Mouse (Mus musculus) forebrain, embryonic 11.5 days (tissue): Measurements from ENCODE around the gene Chsy1. TPM values are rescaled to one million over a fixed set of nuclear protein-coding genes. Genes with fewer than 3 reads are reported as not detected.

Source experiments
- ATAC-seq: fragments of 200-750 bp; cut with Nextera tagmentation; replicated peaks from 2 replicates; pipeline ENCODE4 v1.8.0; 2017; ENCODE audit warnings: moderate TSS enrichment; ENCODE audit not compliant: low FRiP score
- DNase-seq: peaks from one replicate; pipeline ENCODE4 v3.0.0-alpha.2; 2017; ENCODE audit warnings: low spot score
- H3K27ac ChIP-seq: fragments of 300-500 bp; sonication (generic); 2 replicates; pipeline ENCODE4 v1.5.1; 2014; ENCODE audit warnings: low read depth, low read length
- H3K27me3 ChIP-seq: fragments of 300-500 bp; sonication (generic); 2 replicates; pipeline ENCODE4 v1.6.1; 2014; ENCODE audit warnings: mild to moderate bottlenecking, low read length, mixed read lengths; ENCODE audit not compliant: control insufficient read depth, insufficient read depth
- H3K36me3 ChIP-seq: fragments of 300-500 bp; sonication (generic); 2 replicates; pipeline ENCODE4 v1.6.1; 2014; ENCODE audit warnings: mild to moderate bottlenecking, low read length, moderate library complexity, mixed read lengths; ENCODE audit not compliant: control insufficient read depth, insufficient read depth
- H3K4me1 ChIP-seq: fragments of 300-500 bp; sonication (generic); replicated peaks from 2 replicates; pipeline ENCODE4 v1.6.1; 2014; ENCODE audit warnings: low read length, mixed read lengths; ENCODE audit not compliant: control insufficient read depth, insufficient read depth
- H3K4me2 ChIP-seq: fragments of 300-500 bp; sonication (generic); 2 replicates; pipeline ENCODE4 v1.6.1; 2014; ENCODE audit warnings: low read depth, mild to moderate bottlenecking, low read length, moderate library complexity, mixed read lengths; ENCODE audit not compliant: severe bottlenecking
- H3K4me3 ChIP-seq: fragments of 300-500 bp; sonication (generic); 2 replicates; pipeline ENCODE4 v1.5.1; 2014; ENCODE audit warnings: low read depth, low read length
- H3K9ac ChIP-seq: fragments of 300-500 bp; sonication (generic); 2 replicates; pipeline ENCODE4 v1.6.1; 2014; ENCODE audit warnings: low read length
- H3K9me3 ChIP-seq: fragments of 300-500 bp; sonication (generic); 2 replicates; pipeline ENCODE4 v1.6.1; 2016; ENCODE audit warnings: low read length, mixed read lengths; ENCODE audit not compliant: control insufficient read depth
- WGBS: fragments of 180-500 bp; shearing (Covaris S2); extraction: QIAGEN DNeasy Blood & Tissue Kit; methylation state at CpG from one replicate; pipeline ENCODE4 v1.1.7; 2014; 5-methylcytosine and 5-hydroxymethylcytosine counted together
- polyA plus RNA-seq: library from polyadenylated mRNA; unstranded; fragments of >200 nt; fragmentation: Nextera tagmentation; extraction: Ambion mirVana; gene quantifications from 2 replicates; pipeline ENCODE4 v1.2.1, GENCODE M21; 2014

The Chsy1 gene
- polyA plus RNA-seq, 1 experiment from 2014 or later: 17.7 TPM

DNA sequence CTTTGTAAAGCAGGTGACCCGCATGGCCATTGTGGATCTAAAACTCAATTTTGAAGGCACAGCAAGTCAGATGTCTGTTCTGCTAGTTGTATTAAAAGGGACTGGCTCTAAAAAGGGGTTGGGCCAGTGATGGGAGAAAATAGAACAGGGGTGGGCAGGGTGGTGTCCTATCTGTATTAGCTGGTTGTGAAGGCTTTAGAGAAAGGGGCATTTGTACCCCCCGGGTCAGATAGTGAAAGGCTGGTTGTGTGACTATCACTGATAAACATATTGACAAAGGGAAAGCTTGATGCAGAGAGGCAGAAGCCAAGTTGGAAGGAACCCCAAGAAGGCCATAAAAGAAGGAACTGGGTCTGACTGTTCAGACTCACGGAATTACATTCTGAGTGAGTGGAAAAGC is 4.2 kb downstream of the Chsy1 start:
- Histone ChIP-seq H3K27me3 (no peaks in the 10 kb centered on the region), H3K4me1 (peaks cover 5% of the 10 kb centered on the region; the same call in 1 of the 2 replicates), H3K27ac (no peak overlapping the region), H3K9me3 (no peaks in the 10 kb centered on the region), H3K36me3 (no peaks in the 10 kb centered on the region), H3K4me2 (no peak overlapping the region), H3K9ac (no peak overlapping the region), H3K4me3 (no peak overlapping the region)
- 91% methylated on average over 3 of the region's 3 CpGs for WGBS
- DNase-seq: no peak
- ATAC-seq: no peak

- Histone ChIP-seq H3K4me1 (peaks cover 10% of the 10 kb centered on the region; the same call in 1 of the 2 replicates), H3K36me3 (no peaks in the 10 kb centered on the region), H3K4me3 (no peak overlapping the region), H3K9ac (no peak overlapping the region), H3K4me2 (no peak overlapping the region), H3K27ac (no peak overlapping the region), H3K27me3 (no peaks in the 10 kb centered on the region), H3K9me3 (no peaks in the 10 kb centered on the region)
- no peak for ATAC-seq
- WGBS: 88% methylated on average over 11 of the region's 11 CpGs
- no peak for DNase-seq
Observed at GRCm38 (mm10) chr7:66115821-66116343, 6.6 kb downstream of the Chsy1 start.

DNA sequence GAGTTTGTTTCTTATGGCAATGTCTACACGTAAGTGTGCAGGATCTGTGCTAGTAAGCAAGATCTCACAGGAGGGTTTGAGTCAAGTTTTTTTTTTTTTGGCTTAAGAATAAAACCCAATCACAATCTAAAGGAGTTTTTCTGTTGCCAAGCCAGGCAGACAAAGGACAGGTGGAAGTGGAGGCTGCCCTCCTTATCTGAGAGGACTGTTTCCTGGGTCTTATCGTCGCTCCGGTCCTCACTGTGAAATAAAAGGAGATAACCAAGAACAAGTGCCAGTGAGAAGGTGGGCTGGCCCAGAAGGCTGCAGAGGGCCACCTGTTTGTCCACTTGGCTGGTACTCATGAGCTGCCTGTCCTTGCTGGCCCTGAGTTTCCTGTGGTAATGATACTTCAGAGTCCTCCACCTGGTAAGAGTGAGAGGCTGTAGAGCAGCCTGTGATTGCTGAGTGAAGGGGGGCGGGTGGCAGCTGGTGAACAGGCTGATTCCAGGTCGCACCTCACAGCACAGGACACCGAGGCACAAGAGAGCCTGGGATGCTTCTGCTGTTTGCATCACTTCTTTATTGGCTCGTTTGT is 7.7 kb downstream of the Chsy1 start:
- Histone ChIP-seq H3K9ac (no peak overlapping the region), H3K27me3 (no peaks in the 10 kb centered on the region), H3K27ac (no peak overlapping the region), H3K4me2 (no peak overlapping the region), H3K36me3 (no peaks in the 10 kb centered on the region), H3K4me3 (no peak overlapping the region), H3K9me3 (no peaks in the 10 kb centered on the region), H3K4me1 (0 out of 2 replicates have a peak, but pooled peaks cover 8% of the 10 kb centered on the region)
- 88% methylated on average over 8 of the region's 8 CpGs for WGBS
- DNase-seq (no peak), ATAC-seq (no peak)

GRCm38 (mm10) chr7:66118046-66118445 is 8.7 kb downstream of the Chsy1 start:
- Histone ChIP-seq H3K4me1 (0 out of 2 replicates have a peak, but pooled peaks cover 8% of the 10 kb centered on the region), H3K4me3 (no peak overlapping the region), H3K4me2 (no peak overlapping the region), H3K9me3 (no peaks in the 10 kb centered on the region), H3K27me3 (no peaks in the 10 kb centered on the region), H3K27ac (no peak overlapping the region), H3K36me3 (no peaks in the 10 kb centered on the region), H3K9ac (no peak overlapping the region)
- 93% methylated on average over 3 of the region's 3 CpGs for WGBS
- DNase-seq (no peak), ATAC-seq (no peak)

DNA sequence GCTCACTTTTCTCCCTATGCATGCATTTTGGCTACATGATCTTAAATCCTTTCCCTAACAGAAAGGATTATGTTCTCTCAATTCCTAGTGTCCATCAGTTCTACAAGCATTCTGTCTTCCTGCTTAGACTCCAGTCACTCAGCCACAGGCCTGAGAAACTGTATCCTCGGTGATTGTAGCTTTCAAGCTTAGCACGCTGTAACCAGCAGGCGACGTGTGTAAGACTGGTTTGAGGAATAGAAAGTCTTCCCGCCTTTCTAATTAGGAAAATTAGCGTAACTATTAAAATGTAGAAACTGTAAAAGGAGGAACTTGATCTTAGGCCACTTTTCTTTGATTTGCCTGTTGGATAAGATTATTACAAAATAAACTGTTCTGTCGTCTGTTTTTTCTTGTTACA is 9.5 kb downstream of the Chsy1 start:
- H3K4me1 ChIP-seq: 0 out of 2 replicates have a peak, but pooled peaks cover 6% of the 10 kb centered on the region
- WGBS: 84% methylated on average over 7 of the region's 7 CpGs
- DNase-seq: no peak

DNA sequence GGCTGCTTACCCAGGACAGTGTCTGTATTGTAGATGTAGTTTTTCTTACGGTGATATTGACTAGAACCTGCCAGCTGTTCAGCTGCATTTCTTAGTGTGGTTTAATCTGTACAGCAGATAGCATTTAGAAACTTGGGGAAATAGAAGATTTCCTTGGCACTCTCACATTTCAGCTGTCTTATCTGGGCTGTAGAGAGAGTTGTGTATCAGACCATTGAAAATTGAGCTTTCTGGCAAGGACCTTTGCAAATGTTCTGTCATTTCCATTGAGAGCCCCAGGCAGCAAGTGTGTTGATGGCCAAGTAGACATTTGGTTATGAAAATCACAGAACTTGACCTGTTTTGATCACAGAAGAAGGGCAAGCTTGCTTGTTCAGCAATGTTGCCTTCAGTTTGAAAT is 10.8 kb downstream of the Chsy1 start:
- ATAC-seq (no peak), DNase-seq (no peak)
- no peak overlapping the region for H3K4me3 ChIP-seq
- no peaks in the 10 kb centered on the region for H3K9me3 ChIP-seq
- H3K4me2 ChIP-seq: no peak overlapping the region
- no peaks in the 10 kb centered on the region for H3K27me3 ChIP-seq
- 0 out of 2 replicates have a peak, but pooled peaks cover 6% of the 10 kb centered on the region for H3K4me1 ChIP-seq
- H3K9ac ChIP-seq: no peak overlapping the region
- no peak overlapping the region for H3K27ac ChIP-seq
- no peaks in the 10 kb centered on the region for H3K36me3 ChIP-seq
- 81% methylated on average over 1 of the region's 1 CpGs for WGBS

More for the DNA sequence above, 9.5 kb downstream of the Chsy1 start:
- Histone ChIP-seq H3K36me3 (no peaks in the 10 kb centered on the region), H3K27me3 (no peaks in the 10 kb centered on the region), H3K27ac (no peak overlapping the region), H3K9ac (no peak overlapping the region), H3K9me3 (no peaks in the 10 kb centered on the region), H3K4me3 (no peak overlapping the region), H3K4me2 (no peak overlapping the region)
- no peak for ATAC-seq

GRCm38 (mm10) chr7:66120702-66121396 is 11.5 kb downstream of the Chsy1 start:
- peaks cover 5% of the 10 kb centered on the region; the same call in 1 of the 2 replicates for H3K36me3 ChIP-seq
- H3K9me3 ChIP-seq: no peaks in the 10 kb centered on the region
- no peak for DNase-seq
- ATAC-seq: no peak
- H3K9ac ChIP-seq: no peak overlapping the region
- H3K4me2 ChIP-seq: no peak overlapping the region
- no peak overlapping the region for H3K27ac ChIP-seq
- H3K4me1 ChIP-seq: 0 out of 2 replicates have a peak, but pooled peaks cover 6% of the 10 kb centered on the region
- no peaks in the 10 kb centered on the region for H3K27me3 ChIP-seq
- H3K4me3 ChIP-seq: no peak overlapping the region
- 78% methylated on average over 7 of the region's 7 CpGs for WGBS

DNA sequence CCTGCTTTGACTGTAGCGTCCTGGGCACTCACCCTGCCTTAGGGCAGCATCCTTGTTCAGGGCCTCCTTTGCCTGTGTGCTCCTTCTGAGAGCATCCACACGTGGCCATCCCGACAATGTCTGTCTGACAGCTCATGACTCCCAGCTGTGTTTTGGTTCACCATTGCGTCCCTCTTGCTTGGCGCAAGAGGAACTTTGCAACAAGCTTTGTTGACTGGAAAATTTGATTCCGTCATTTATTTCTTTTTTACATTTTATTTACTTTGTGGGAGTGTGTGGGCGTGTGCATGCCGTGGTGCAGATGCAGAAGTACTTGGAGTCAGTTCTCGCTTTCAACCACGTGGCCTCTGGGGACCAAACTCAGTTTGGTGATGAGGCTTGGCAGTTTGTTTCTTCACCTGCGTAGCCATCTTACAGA is 15.2 kb downstream of the Chsy1 start:
- ATAC-seq: no peak
- Histone ChIP-seq H3K4me3 (no peak overlapping the region), H3K4me1 (peaks cover 4% of the 10 kb centered on the region; the same call in 1 of the 2 replicates), H3K4me2 (no peak overlapping the region), H3K9ac (no peak overlapping the region), H3K27ac (no peak overlapping the region), H3K36me3 (peaks cover 6% of the 10 kb centered on the region; the same call in 1 of the 2 replicates), H3K9me3 (no peaks in the 10 kb centered on the region), H3K27me3 (no peaks in the 10 kb centered on the region)
- no peak for DNase-seq
- 83% methylated on average over 11 of the region's 11 CpGs for WGBS
